Mouse (Mus musculus): ENCODE measurements around the gene Nfkbib. TPM values are rescaled to one million over a fixed set of nuclear protein-coding genes. Genes with fewer than 3 reads are reported as not detected.

Nfkbib gene
- polyA plus RNA-seq, 1 experiment from 2014 or later = 33.1 TPM

- Histone ChIP-seq H3K4me3 (ENCODE audit: low read depth, low read length) (no peak overlapping the region), H3K27me3 (replicated peaks; ENCODE audit: control insufficient read depth, insufficient read depth, low read length) (no peaks in the 10 kb centered on the region), H3K27ac (ENCODE audit: low read depth, low read length) (no peak overlapping the region), H3K4me1 (replicated peaks; ENCODE audit: control insufficient read depth, insufficient read depth, low read length) (peaks cover 6% of the 10 kb centered on the region; the same call in 1 of the 2 replicates), H3K36me3 (ENCODE audit: control insufficient read depth, insufficient read depth) (peaks cover 42% of the 10 kb centered on the region), H3K9me3 (ENCODE audit: control insufficient read depth) (no peaks in the 10 kb centered on the region), H3K9ac (ENCODE audit: low read depth, low read length) (no peak overlapping the region), H3K4me2 (replicated peaks; ENCODE audit: low read depth) (no peak overlapping the region)
- no peak for TF ChIP-seq CTCF (IDR thresholded peaks at IDR 0.05; ENCODE audit: low read depth)
- ATAC-seq = no peak
- WGBS = 77% methylated on average over 9 of the region's 9 CpGs
These were observed 11.5 kb upstream of the Nfkbib start for GRCm38 (mm10) chr7:28778825-28779224.

DNA sequence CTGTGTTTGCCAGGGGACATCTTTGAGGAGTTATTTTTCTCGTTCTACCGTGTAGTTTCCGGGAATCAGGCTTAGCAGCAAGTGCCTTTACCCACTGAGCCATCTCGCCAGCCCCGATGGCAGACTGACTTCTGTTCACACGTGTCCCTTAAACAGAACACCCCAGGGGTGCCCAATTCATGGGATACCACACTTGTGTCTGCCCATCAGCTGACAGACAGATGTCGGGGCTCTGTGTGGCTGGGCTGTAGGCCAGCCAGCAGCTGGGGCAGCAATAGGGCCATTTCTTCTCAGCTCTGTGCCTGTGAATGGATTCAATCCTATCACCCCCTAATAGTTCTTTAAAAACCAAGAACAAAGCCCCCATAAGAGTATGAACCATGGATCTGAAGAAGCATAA, 7.8 kb upstream of the Nfkbib start:
- TF ChIP-seq CTCF (IDR thresholded peaks at IDR 0.05; ENCODE audit: low read depth) = no peak
- Histone ChIP-seq H3K27me3 (replicated peaks; ENCODE audit: control insufficient read depth, insufficient read depth, low read length) (no peaks in the 10 kb centered on the region), H3K9me3 (ENCODE audit: control insufficient read depth) (no peaks in the 10 kb centered on the region), H3K9ac (ENCODE audit: low read depth, low read length) (no peak overlapping the region), H3K27ac (ENCODE audit: low read depth, low read length) (no peak overlapping the region), H3K4me2 (replicated peaks; ENCODE audit: low read depth) (no peak overlapping the region), H3K4me1 (replicated peaks; ENCODE audit: control insufficient read depth, insufficient read depth, low read length) (0 out of 2 replicates have a peak, but pooled peaks cover under 1% of the 10 kb centered on the region), H3K4me3 (ENCODE audit: low read depth, low read length) (no peak overlapping the region), H3K36me3 (ENCODE audit: control insufficient read depth, insufficient read depth) (peaks cover 39% of the 10 kb centered on the region)
- no peak for ATAC-seq
- WGBS = 93% methylated on average over 7 of the region's 7 CpGs

DNA sequence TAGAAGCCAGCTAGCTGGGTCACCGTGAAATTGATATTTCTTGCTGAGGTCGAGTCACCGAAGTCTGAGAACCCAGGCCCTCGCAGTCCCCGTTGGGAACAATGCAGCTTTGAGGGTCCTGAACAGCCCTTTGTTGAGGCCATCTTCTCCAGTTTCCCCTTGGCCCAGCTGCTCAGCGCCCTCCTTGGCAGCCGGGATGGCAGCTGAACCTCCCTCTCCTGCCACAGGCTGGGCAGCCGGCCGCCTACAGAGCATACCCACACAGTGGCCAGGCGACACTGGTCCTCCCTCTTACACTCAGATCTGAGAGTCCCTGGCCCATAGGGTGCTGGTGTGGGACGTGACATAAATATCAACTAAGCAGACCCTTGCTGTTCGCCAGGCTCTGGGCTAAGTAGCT, 6.9 kb upstream of the Nfkbib start:
- H3K4me2 ChIP-seq (replicated peaks; ENCODE audit: low read depth) = no peak overlapping the region
- H3K4me1 ChIP-seq (replicated peaks; ENCODE audit: control insufficient read depth, insufficient read depth, low read length) = no peaks in the 10 kb centered on the region
- no peak overlapping the region for H3K4me3 ChIP-seq (ENCODE audit: low read depth, low read length)
- 91% methylated on average over 12 of the region's 12 CpGs for WGBS
- ATAC-seq = no peak
- peaks cover 39% of the 10 kb centered on the region for H3K36me3 ChIP-seq (ENCODE audit: control insufficient read depth, insufficient read depth)
- no peaks in the 10 kb centered on the region for H3K9me3 ChIP-seq (ENCODE audit: control insufficient read depth)
- no peaks in the 10 kb centered on the region for H3K27me3 ChIP-seq (replicated peaks; ENCODE audit: control insufficient read depth, insufficient read depth, low read length)
- no peak overlapping the region for H3K27ac ChIP-seq (ENCODE audit: low read depth, low read length)
- H3K9ac ChIP-seq (ENCODE audit: low read depth, low read length) = no peak overlapping the region
- no peak for TF ChIP-seq CTCF (IDR thresholded peaks at IDR 0.05; ENCODE audit: low read depth)

DNA sequence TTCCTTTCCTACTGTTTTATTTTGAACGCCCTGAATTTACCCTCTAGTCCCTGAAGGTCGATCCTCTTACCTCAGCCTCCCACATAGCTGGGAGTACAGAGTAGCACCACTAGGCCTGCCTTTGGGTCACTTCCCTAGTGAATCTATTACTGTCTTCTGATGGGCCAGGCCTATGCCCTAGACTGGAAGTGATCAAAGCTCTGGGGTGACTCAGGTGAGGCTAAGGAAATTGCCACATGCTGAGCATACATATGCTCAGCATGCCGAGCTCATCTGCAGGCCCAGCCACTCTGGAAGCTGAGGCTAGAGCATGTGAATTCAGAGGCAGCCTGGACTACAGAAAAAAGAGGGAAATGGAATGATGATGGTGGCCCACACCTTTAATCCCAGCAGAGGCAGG, 5.9 kb upstream of the Nfkbib start:
- ATAC-seq = no peak
- Histone ChIP-seq H3K9me3 (ENCODE audit: control insufficient read depth) (no peaks in the 10 kb centered on the region), H3K27ac (ENCODE audit: low read depth, low read length) (no peak overlapping the region), H3K4me1 (replicated peaks; ENCODE audit: control insufficient read depth, insufficient read depth, low read length) (no peaks in the 10 kb centered on the region), H3K4me3 (ENCODE audit: low read depth, low read length) (no peak overlapping the region), H3K36me3 (ENCODE audit: control insufficient read depth, insufficient read depth) (peaks cover 35% of the 10 kb centered on the region), H3K27me3 (replicated peaks; ENCODE audit: control insufficient read depth, insufficient read depth, low read length) (no peaks in the 10 kb centered on the region), H3K4me2 (replicated peaks; ENCODE audit: low read depth) (no peak overlapping the region), H3K9ac (ENCODE audit: low read depth, low read length) (no peak overlapping the region)
- 80% methylated on average over 3 of the region's 3 CpGs for WGBS
- TF ChIP-seq CTCF (IDR thresholded peaks at IDR 0.05; ENCODE audit: low read depth) = no peak

- ATAC-seq = no peak
- H3K9me3 ChIP-seq (ENCODE audit: control insufficient read depth) = no peaks in the 10 kb centered on the region
- no peaks in the 10 kb centered on the region for H3K4me1 ChIP-seq (replicated peaks; ENCODE audit: control insufficient read depth, insufficient read depth, low read length)
- no peaks in the 10 kb centered on the region for H3K27me3 ChIP-seq (replicated peaks; ENCODE audit: control insufficient read depth, insufficient read depth, low read length)
- no peak overlapping the region for H3K4me2 ChIP-seq (replicated peaks; ENCODE audit: low read depth)
- H3K4me3 ChIP-seq (ENCODE audit: low read depth, low read length) = no peak overlapping the region
- H3K36me3 ChIP-seq (ENCODE audit: control insufficient read depth, insufficient read depth) = peaks cover 26% of the 10 kb centered on the region; the same call in 1 of the 2 replicates
- no peak for TF ChIP-seq CTCF (IDR thresholded peaks at IDR 0.05; ENCODE audit: low read depth)
- no peak overlapping the region for H3K27ac ChIP-seq (ENCODE audit: low read depth, low read length)
- H3K9ac ChIP-seq (ENCODE audit: low read depth, low read length) = no peak overlapping the region
- WGBS = 90% methylated on average over 11 of the region's 11 CpGs
These were observed 4.6 kb upstream of the Nfkbib start for GRCm38 (mm10) chr7:28771867-28772266.

- Histone ChIP-seq H3K4me3 (ENCODE audit: low read depth, low read length) (no peak overlapping the region), H3K4me2 (replicated peaks; ENCODE audit: low read depth) (no peak overlapping the region), H3K27ac (ENCODE audit: low read depth, low read length) (no peak overlapping the region), H3K9me3 (ENCODE audit: control insufficient read depth) (no peaks in the 10 kb centered on the region), H3K36me3 (ENCODE audit: control insufficient read depth, insufficient read depth) (peaks cover 21% of the 10 kb centered on the region; the same call in 1 of the 2 replicates), H3K9ac (ENCODE audit: low read depth, low read length) (no peak overlapping the region), H3K27me3 (replicated peaks; ENCODE audit: control insufficient read depth, insufficient read depth, low read length) (no peaks in the 10 kb centered on the region), H3K4me1 (replicated peaks; ENCODE audit: control insufficient read depth, insufficient read depth, low read length) (no peaks in the 10 kb centered on the region)
- no peak for TF ChIP-seq CTCF (IDR thresholded peaks at IDR 0.05; ENCODE audit: low read depth)
- no peak for ATAC-seq
- 80% methylated on average over 3 of the region's 3 CpGs for WGBS
These were observed 3.0 kb upstream of the Nfkbib start for GRCm38 (mm10) chr7:28770309-28770708.

DNA sequence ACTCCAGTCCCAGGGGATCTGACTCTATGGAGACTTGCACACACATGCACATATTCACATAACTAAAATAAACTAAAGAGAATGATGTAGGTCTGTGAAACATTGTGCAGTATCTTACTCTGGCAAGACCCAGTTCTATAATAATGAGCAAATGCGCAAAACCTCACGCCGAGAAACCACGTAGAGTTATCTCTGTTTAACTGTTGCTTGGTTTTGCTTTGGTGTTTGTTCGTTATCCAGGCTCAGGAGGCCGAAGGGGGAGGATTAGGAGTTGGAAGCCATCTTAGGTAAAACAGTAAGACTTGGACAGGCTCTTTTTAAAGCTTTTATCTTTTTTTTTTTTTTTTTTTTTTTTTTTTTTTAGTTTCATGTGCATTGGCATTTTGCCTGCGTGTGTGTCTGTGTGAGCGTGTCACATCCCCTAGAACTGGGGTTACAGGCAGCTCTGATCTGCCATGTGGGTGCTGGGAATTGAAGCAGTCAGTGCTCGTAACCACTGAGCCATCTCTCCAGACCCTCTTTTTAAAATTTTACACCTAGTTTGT, 2.2 kb upstream of the Nfkbib start:
- Histone ChIP-seq H3K4me2 (replicated peaks; ENCODE audit: low read depth) (no peak overlapping the region), H3K9me3 (ENCODE audit: control insufficient read depth) (no peaks in the 10 kb centered on the region), H3K36me3 (ENCODE audit: control insufficient read depth, insufficient read depth) (peaks cover 12% of the 10 kb centered on the region; the same call in 1 of the 2 replicates), H3K9ac (ENCODE audit: low read depth, low read length) (no peak overlapping the region), H3K4me1 (replicated peaks; ENCODE audit: control insufficient read depth, insufficient read depth, low read length) (no peaks in the 10 kb centered on the region), H3K4me3 (ENCODE audit: low read depth, low read length) (no peak overlapping the region), H3K27me3 (replicated peaks; ENCODE audit: control insufficient read depth, insufficient read depth, low read length) (no peaks in the 10 kb centered on the region), H3K27ac (ENCODE audit: low read depth, low read length) (no peak overlapping the region)
- ATAC-seq = no peak
- TF ChIP-seq CTCF (IDR thresholded peaks at IDR 0.05; ENCODE audit: low read depth) = no peak
- 94% methylated on average over 9 of the region's 9 CpGs for WGBS
